Mouse (Mus musculus): ENCODE results near the gene Msmb. TPM values are rescaled to one million over a fixed set of nuclear protein-coding genes. Genes with fewer than 3 reads are reported as not detected.

Gene Msmb
- not detected for polyA plus RNA-seq (2015; fragmentation: Illumina TruSeq; extraction: RNeasy Lipid Tissue Mini Kit (QIAGEN cat#74804); ENCODE audit: insufficient read depth, low replicate concordance)

DNA sequence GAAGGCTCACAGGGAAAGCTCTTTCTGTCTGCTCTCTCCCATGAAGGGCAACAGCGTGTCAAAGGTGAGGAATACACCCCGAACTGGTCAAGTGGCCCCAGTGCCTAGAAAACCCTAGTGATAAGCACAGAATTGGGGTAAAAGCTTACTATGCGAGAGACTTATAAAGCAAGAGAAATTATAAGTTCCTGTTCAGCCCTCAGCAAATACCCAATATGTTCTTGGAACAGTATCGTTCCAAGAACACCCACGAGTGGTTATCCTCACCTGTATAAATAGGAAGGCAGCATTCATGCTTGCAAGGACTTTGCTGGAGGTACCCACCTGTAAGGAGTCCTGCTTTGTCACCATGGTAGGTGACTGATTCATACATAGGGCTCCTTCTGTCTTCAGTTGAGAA, at the start of gene Msmb:
Msmb (plus strand) TSS at position 301 of the 400 bp plus-strand sequence.

DNA sequence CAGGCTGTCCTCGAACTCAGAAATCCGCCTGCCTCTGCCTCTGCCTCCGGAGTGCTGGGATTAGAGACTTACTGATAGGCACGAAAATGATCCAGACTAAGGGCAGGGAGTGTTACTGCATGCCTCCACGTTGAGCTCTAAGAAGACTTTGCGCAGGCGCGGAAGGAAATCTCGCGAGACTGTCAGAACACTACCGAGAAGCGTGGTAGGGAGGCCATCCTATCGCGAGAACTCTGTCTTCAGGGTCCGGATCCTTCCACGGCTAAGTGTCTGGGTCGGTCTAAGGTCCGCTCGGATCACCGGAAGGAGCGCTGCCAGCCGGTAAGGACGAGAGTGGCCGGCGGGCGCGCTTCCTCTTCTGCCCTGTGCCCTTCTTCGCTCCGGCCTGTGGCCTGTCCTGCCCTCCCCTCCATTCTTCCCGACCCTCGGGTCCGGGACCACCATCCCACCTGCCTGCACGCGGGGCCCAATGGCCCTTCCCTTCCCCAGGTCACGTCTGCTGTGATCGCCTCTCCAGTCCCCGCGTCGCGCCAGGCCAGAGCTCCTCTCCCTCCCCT, 17.9 kb downstream of the Msmb start, which contains the start of gene Ncoa4:
Ncoa4 (plus strand) TSS at position 176 of the 557 bp plus-strand sequence.

GRCm38 (mm10) chr14:32201791-32202451, 60.1 kb downstream of the Msmb start, which contains the start of the genes Timm23 and Parg:
Gene Timm23 (minus strand): TSS chr14:32201898.
Gene Parg (plus strand): TSS chr14:32201949.

Other genes with a start within 250 kb of the Msmb start
- gene Galnt15, start 113.0 kb upstream of the Msmb start, polyA plus RNA-seq (2015; fragmentation: Illumina TruSeq; extraction: RNeasy Lipid Tissue Mini Kit (QIAGEN cat#74804); ENCODE audit: insufficient read depth, low replicate concordance), result 2.0 TPM
- 18.2 TPM for gene Oxnad1, start 56.6 kb upstream of the Msmb start, polyA plus RNA-seq (2015; fragmentation: Illumina TruSeq; extraction: RNeasy Lipid Tissue Mini Kit (QIAGEN cat#74804); ENCODE audit: insufficient read depth, low replicate concordance)
- gene Dph3, start 56.3 kb upstream of the Msmb start, polyA plus RNA-seq (2015; fragmentation: Illumina TruSeq; extraction: RNeasy Lipid Tissue Mini Kit (QIAGEN cat#74804); ENCODE audit: insufficient read depth, low replicate concordance), result 43.6 TPM
- 225 TPM for gene Ncoa4, start 17.8 kb downstream of the Msmb start, polyA plus RNA-seq (2015; fragmentation: Illumina TruSeq; extraction: RNeasy Lipid Tissue Mini Kit (QIAGEN cat#74804); ENCODE audit: insufficient read depth, low replicate concordance)
- gene Timm23, start 59.9 kb downstream of the Msmb start, polyA plus RNA-seq (2015; fragmentation: Illumina TruSeq; extraction: RNeasy Lipid Tissue Mini Kit (QIAGEN cat#74804); ENCODE audit: insufficient read depth, low replicate concordance), result 122 TPM
- 42.5 TPM for gene Parg, start 59.9 kb downstream of the Msmb start, polyA plus RNA-seq (2015; fragmentation: Illumina TruSeq; extraction: RNeasy Lipid Tissue Mini Kit (QIAGEN cat#74804); ENCODE audit: insufficient read depth, low replicate concordance)
- gene Ogdhl, start 180.0 kb downstream of the Msmb start, polyA plus RNA-seq (2015; fragmentation: Illumina TruSeq; extraction: RNeasy Lipid Tissue Mini Kit (QIAGEN cat#74804); ENCODE audit: insufficient read depth, low replicate concordance), result 0.26 TPM
- gene 1700024G13Rik, start 246.4 kb downstream of the Msmb start, polyA plus RNA-seq (2015; fragmentation: Illumina TruSeq; extraction: RNeasy Lipid Tissue Mini Kit (QIAGEN cat#74804); ENCODE audit: insufficient read depth, low replicate concordance), result not detected

All from spleen, adult 10 weeks (tissue).